Mouse (Mus musculus) kidney, adult 2 months (tissue): ENCODE results near the gene Gm17428.

ENCODE experiments used
- CTCF ChIP-seq: fragments of 200-500 bp; conservative IDR thresholded peaks from 2 replicates; pipeline ENCODE4 v1.5.1; 2011; ENCODE audit warnings: low read depth, mild to moderate bottlenecking, control low read depth, low read length, moderate library complexity, mixed read lengths; ENCODE audit not compliant: insufficient read depth, insufficient read length
- POLR2A ChIP-seq: fragments of 200-500 bp; IDR thresholded peaks from one replicate; pipeline ENCODE4 v1.6.1; 2011; ENCODE audit warnings: low read depth, low read length, control low read depth

DNA sequence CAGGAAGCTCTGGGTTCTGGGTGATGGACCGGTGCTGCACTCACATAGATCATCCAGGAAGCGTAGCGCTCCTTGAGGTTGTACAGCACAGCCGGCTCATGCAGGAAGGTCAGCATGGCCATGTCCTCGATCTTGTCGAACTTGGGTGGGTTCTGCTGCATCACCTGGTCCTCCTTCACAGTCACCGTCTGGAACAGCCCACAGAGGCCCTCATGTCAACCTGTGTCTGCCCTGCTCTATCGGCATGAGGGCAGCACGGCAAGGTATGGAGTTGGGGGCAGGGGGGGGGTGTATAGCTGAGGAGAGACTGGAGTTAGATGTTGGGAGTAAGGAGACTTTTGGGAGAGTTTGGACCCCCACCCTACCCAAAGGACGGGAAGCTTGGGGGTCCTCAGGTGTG is 15.5 kb downstream of the Gm17428 start:
- TF ChIP-seq POLR2A (no peak), CTCF (no peak)
